8 mouse cellular contexts compared by ENCODE assay signal in the genomic region with DNA sequence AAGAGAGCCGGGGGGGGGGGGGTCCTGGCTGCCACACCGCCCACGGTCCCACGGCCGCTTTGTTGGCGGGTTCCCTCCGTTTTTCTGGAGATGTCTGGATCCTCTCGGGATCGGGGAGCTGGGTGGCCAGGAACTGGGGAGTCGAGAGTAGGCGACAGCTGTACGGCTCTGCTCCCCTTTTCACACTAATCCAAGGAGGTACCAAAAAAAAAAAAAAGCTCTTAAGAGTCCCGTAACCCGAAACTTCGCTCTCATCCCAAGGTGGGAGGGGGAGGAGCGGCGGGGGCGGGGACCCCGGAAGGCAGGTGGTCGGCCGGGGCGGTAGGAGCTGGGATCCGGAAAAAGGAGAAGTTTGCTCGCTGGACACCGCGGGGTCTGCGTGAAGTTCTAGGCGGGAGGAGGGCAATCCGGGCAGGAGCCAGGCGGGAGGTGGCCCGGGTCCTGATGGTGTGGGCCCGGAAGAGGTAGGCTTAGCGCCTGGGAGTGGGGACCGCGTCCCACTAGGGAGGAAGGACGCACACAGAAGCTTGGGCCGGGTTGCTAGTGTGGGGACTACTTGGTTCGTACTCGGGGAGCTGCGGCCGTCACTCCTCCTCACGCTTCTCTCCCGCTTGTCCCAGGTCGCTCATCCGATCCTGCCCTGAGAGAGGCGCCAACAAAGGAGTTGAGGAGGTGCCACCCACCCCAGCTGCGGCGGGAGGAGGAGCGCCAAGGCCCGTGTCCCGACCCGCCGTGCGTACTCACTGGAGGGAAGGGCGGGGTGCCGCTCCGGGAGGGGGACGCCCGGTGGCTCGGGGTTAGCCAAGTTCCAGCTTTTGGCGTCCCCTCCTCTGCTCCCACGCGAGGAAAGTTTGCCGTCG. TPM values are rescaled to one million over a fixed set of nuclear protein-coding genes. Genes with fewer than 3 reads are reported as not detected.
A peak's percentile ranks its signal among the peaks of the same experiment; 100 is the strongest.
DNase-seq lines count a peak whose midpoint lies in the region; ATAC-seq and TF ChIP-seq lines count a peak whose summit lies in the region.

No protein-coding gene starts in this region.

- H3K9me3 ChIP-seq in lung, embryonic 14.5 days (ENCODE audit: low read depth, low read length) = no peaks in the 10 kb centered on the region

- WGBS in lung, embryonic 14.5 days = 1% methylated on average over 56 of the region's 65 CpGs

- no peak for TF ChIP-seq CTCF in lung, embryonic 14.5 days (IDR thresholded peaks at IDR 0.05; ENCODE audit: low read depth)

- peak overlapping the region; percentile 69 for H3K9ac ChIP-seq in lung, embryonic 14.5 days

- no peaks in the 10 kb centered on the region for H3K27me3 ChIP-seq in lung, embryonic 14.5 days (ENCODE audit: insufficient read depth, low read length)

- H3K4me1 ChIP-seq in lung, embryonic 14.5 days (ENCODE audit: insufficient read depth) = no peaks in the 10 kb centered on the region

- ATAC-seq in lung, embryonic 14.5 days (ENCODE audit: insufficient read depth) = peak; percentile 71

- no peaks in the 10 kb centered on the region for H3K36me3 ChIP-seq in lung, embryonic 14.5 days (ENCODE audit: insufficient read depth)

- DNase-seq in thymus, postnatal 4 days = peak; percentile 14
- no peak for DNase-seq in thymus, postnatal 10 days (ENCODE audit: low spot score in 2 of 2)
- peak; percentile 35 for DNase-seq in embryo, embryonic 11.5 days (ENCODE audit: low read depth, low spot score)
- peak; percentile 28 for DNase-seq in heart, adult 8-10 months (ENCODE audit: low spot score)
- DNase-seq in kidney, adult 18-20 months = peak; percentile 43
- peak; percentile 65 for DNase-seq in lung, embryonic 14.5 days
- peak; percentile 41 for DNase-seq in ovary, adult 18-20 months (ENCODE audit: low spot score)
- no peak for DNase-seq in spleen, postnatal 4 days (ENCODE audit: low spot score in 2 of 2)

- peak overlapping the region; percentile 88 for H3K27ac ChIP-seq in lung, embryonic 14.5 days (ENCODE audit: low read depth)

- peak overlapping the region; percentile 90 for H3K4me2 ChIP-seq in lung, embryonic 14.5 days

- peak overlapping the region; percentile 69 for H3K4me3 ChIP-seq in lung, embryonic 14.5 days (ENCODE audit: low read depth, low read length)

RNA-seq across cellular contexts. Expression of a gene that starts 1.1 kb away (rescaled TPM):
- 1 to 10 TPM in 2 of 4 experiments, under 1 TPM in 2; 0.44 to 2.3 (median 1.1) TPM for total RNA-seq in heart, adult 8-10 months (2022)
- 23.1 and 24.6 TPM in 2 replicates for polyA plus RNA-seq in lung, embryonic 14.5 days (2014; fragmentation: Nextera tagmentation; extraction: Ambion mirVana)

Comparison
In these comparisons a context has a peak if more than half of its experiments do, and no peak if none do; other contexts are left out.
1. DNase-seq: peak in thymus, postnatal 4 days (single experiment), embryo, embryonic 11.5 days (single experiment), heart, adult 8-10 months (single experiment), kidney, adult 18-20 months (single experiment), lung, embryonic 14.5 days (single experiment) and ovary, adult 18-20 months (single experiment); none in thymus, postnatal 10 days (0 of 2) and spleen, postnatal 4 days (0 of 2).